Mouse (Mus musculus): ENCODE data around the gene Stk24.

DNA sequence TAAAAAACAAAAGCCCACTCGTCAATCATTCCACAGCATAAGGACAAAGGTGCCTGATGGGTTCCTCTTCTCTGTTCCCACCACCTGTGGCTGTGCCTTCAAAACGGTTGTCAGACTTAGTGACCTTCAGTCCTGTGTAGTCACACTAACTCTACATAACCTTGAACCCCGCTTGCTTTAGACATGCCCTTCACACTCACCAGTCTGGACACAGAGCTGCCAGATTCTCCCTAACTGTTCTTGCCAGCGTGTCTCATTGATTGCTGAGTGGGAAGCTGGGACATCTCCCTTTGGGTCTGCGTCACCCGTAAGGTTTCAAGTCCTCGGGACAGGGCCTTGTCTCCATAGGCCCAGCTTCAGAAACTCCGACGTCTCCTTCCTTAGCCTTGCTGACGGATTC, 127.3 kb downstream of the Stk24 start:
- TF ChIP-seq CTCF (IDR thresholded peaks at IDR 0.05) (no peak), EP300 (IDR thresholded peaks at IDR 0.05) (no peak)
